Comparison of ENCODE assay signal across 8 mouse cellular contexts in the genomic region with DNA sequence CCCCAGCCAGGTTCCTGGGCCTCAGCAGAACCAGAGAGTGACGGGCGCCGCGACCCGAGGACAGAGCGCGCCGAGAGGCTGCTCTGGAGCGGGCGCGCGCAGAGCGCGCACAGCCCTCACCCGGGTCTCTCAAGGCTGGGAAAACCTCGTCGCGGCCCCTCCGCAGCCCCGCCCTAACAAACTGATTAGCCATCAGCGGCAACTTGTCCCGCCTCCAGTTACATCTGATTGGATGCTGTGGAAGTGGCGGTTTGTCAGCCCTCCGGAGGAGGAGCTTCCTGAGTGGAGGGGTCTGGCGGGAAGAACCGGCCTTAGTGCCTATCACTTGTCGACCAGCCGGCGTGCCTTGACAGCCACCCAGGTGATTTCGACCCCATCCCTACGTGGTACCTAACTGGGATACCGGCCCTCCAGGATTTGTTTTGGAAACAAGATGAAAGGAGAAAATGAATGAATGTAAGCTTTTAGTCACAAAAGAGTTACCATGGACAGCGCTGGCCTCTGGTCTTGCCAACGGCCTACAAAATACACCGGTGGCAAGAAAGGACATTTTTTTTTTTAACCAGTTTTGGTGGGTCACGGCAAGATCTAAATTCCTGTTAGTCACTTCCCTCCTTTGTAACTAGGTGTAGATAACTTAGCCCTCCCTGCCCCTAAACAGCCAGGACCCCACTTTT. TPM values are rescaled to one million over a fixed set of nuclear protein-coding genes. Genes with fewer than 3 reads are reported as not detected.
DNase-seq lines count a peak whose midpoint lies in the region; ATAC-seq and TF ChIP-seq lines count a peak whose summit lies in the region.

A gene (minus strand): TSS at position 148 of the 677 bp plus-strand sequence.

- TF ChIP-seq POLR2A in brain, embryonic 14.5 days (IDR thresholded peaks at IDR 0.05; ENCODE audit: borderline replicate concordance, extremely low read depth, insufficient read depth, insufficient read length, poor library complexity, severe bottlenecking): peak; percentile 98

- peaks cover 8% of the 10 kb centered on the region; the same call in 1 of the 2 replicates for H3K36me3 ChIP-seq in heart, embryonic 11.5 days (ENCODE audit: control insufficient read depth, insufficient read depth, low read length)
- peaks cover 44% of the 10 kb centered on the region for H3K36me3 ChIP-seq in kidney, embryonic 15.5 days

- H3K27ac ChIP-seq in heart, embryonic 11.5 days (ENCODE audit: low read depth, low read length): peak within 1 kb of the TSS; percentile 50; the same call in 1 of the 2 replicates
- H3K27ac ChIP-seq in kidney, embryonic 15.5 days: peak within 1 kb of the TSS; percentile 73

- peak; percentile 95 for ATAC-seq in erythroblast, adult 5-6 weeks (replicated peaks; ENCODE audit: low FRiP score, poor library complexity, severe bottlenecking)
- ATAC-seq in heart, embryonic 11.5 days (replicated peaks; ENCODE audit: insufficient number of reproducible peaks, low FRiP score, low TSS enrichment): peak; percentile 91
- peak; percentile 98 for ATAC-seq in kidney, embryonic 15.5 days (replicated peaks; ENCODE audit: low FRiP score)

- peaks cover 14% of the 10 kb centered on the region for H3K4me1 ChIP-seq in heart, embryonic 11.5 days (ENCODE audit: control insufficient read depth, insufficient read depth, low read length)
- H3K4me1 ChIP-seq in kidney, embryonic 15.5 days: peaks cover 30% of the 10 kb centered on the region

- peak within 1 kb of the TSS; percentile 74 for H3K4me3 ChIP-seq in heart, embryonic 11.5 days (ENCODE audit: low read depth, low read length)
- H3K4me3 ChIP-seq in kidney, embryonic 15.5 days (replicated peaks): peak within 1 kb of the TSS; percentile 59

- DNase-seq in CD4-positive helper T cell, adult 2 months (ENCODE audit: low read depth, low spot score): peak; percentile 93
- peak; percentile 99 for DNase-seq in brain, embryonic 14.5 days (ENCODE audit: low read depth)
- DNase-seq in liver: peak; percentile 95
- peak; percentile 60 to 63 for DNase-seq in monocyte, adult 2 months (ENCODE audit: low read depth in 1 of 2, low spot score in 2 of 2)
- DNase-seq in spleen, postnatal 14 days (ENCODE audit: low spot score in 2 of 2): peak; percentile 89 to 90

- H3K27me3 ChIP-seq in heart, embryonic 11.5 days (ENCODE audit: control insufficient read depth, insufficient read depth, low read length): no peaks in the 10 kb centered on the region
- no peaks in the 10 kb centered on the region for H3K27me3 ChIP-seq in kidney, embryonic 15.5 days

- no peaks in the 10 kb centered on the region for H3K9me3 ChIP-seq in heart, embryonic 11.5 days (replicated peaks; ENCODE audit: control insufficient read depth, low read length)
- no peaks in the 10 kb centered on the region for H3K9me3 ChIP-seq in kidney, embryonic 15.5 days (replicated peaks)

- TF ChIP-seq CTCF in brain, embryonic 14.5 days (IDR thresholded peaks at IDR 0.05; ENCODE audit: borderline replicate concordance, extremely low read depth, insufficient read depth, insufficient read length): no peak

- peak within 1 kb of the TSS; percentile 86 for H3K9ac ChIP-seq in heart, embryonic 11.5 days (ENCODE audit: low read depth, low read length)
- H3K9ac ChIP-seq in kidney, embryonic 15.5 days: peak within 1 kb of the TSS; percentile 70

- H3K4me2 ChIP-seq in heart, embryonic 11.5 days: peak within 1 kb of the TSS; percentile 95
- peak within 1 kb of the TSS; percentile 90 for H3K4me2 ChIP-seq in kidney, embryonic 15.5 days

- 3% methylated on average over 36 of the region's 36 CpGs for WGBS in heart, embryonic 11.5 days (ENCODE audit: insufficient replicate concordance)
- WGBS in kidney, embryonic 15.5 days: 2% methylated on average over 36 of the region's 36 CpGs

RNA-seq across cellular contexts. Expression of the gene that starts here (rescaled TPM):
- polyA plus RNA-seq in brain, embryonic 14.5 days (2012; rRNA removed): 15.2 and 15.5 TPM in 2 replicates
- total RNA-seq in erythroblast, adult 5-6 weeks (2015; ENCODE audit: low replicate concordance): 0.38 and 1.0 TPM in 2 replicates
- 3.1 and 6.1 TPM in 2 replicates for total RNA-seq in erythroblast, adult 5-6 weeks (2017; ENCODE audit: low replicate concordance)
- polyA plus RNA-seq in heart, embryonic 11.5 days (2014; fragmentation: Nextera tagmentation; extraction: Ambion mirVana): 1.5 and 2.6 TPM in 2 replicates
- polyA plus RNA-seq in kidney, embryonic 15.5 days (2015; fragmentation: Nextera tagmentation; extraction: Ambion mirVana): 4.2 and 4.7 TPM in 2 replicates

Comparison
In these comparisons a context has a peak if more than half of its experiments do, and no peak if none do; other contexts are left out.
1. Peak in every context shown above with its lines: DNase-seq, ATAC-seq, H3K4me3 ChIP-seq and H3K27ac ChIP-seq.